Mouse (Mus musculus) ZHBTc4 (cell line): ENCODE measurements at regions not wholly inside any gene's neighbourhood (a gene's known extent, or its start where the extent isn't known, plus 50 kb on each side); places are given as distances from the start of the nearest gene placed in this dataset.
A peak's percentile ranks its signal among the peaks of the same experiment; 100 is the strongest.

Experiments used
- DNase-seq: peaks from one replicate; pipeline ENCODE4 v3.0.0-alpha.2; 2011; ENCODE audit warnings: low read depth, low spot score

- DNase-seq, result no peak
These were observed 76.8 kb upstream of the Crbn start for GRCm38 (mm10) chr6:106876690-106877089.

- no peak for DNase-seq
These were observed 92.2 kb upstream of the Crbn start for GRCm38 (mm10) chr6:106891879-106892638.

DNA sequence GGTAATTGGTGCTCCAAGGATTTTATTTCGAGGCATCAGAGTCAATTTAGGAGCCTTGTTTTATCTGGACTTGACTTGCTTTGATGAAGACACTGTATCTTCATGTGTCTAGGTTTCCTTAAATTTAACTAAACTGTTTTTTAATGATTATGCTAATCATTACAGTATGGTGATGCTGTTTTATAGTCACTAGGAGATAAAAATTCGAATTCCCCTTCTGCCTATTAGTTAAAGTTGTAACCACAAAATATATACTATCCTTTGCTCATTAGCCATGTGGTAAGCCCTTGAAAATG is 92.7 kb upstream of the Crbn start:
- DNase-seq, result no peak

- no peak for DNase-seq
These were observed 104.2 kb upstream of the Crbn start for GRCm38 (mm10) chr6:106903953-106904683.

DNA sequence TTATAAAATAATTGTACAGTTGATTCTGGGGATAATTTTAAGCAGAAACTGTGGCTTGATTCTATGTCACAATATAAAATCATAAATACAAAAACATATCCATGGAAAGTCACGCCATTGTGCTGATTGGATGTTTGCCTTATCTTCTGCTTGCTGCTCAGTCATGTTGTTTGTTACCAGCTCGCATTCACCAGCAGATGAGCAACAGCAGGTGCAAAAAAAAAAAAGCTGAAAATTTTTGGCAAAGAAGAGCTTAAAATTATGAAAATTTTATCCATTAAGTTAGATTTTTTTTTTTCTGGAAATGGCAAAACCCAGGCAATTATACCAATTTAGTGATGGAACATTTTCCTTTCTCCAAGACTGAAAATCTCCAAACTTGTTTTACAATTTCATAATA is 115.2 kb upstream of the Crbn start:
- DNase-seq, result no peak

DNA sequence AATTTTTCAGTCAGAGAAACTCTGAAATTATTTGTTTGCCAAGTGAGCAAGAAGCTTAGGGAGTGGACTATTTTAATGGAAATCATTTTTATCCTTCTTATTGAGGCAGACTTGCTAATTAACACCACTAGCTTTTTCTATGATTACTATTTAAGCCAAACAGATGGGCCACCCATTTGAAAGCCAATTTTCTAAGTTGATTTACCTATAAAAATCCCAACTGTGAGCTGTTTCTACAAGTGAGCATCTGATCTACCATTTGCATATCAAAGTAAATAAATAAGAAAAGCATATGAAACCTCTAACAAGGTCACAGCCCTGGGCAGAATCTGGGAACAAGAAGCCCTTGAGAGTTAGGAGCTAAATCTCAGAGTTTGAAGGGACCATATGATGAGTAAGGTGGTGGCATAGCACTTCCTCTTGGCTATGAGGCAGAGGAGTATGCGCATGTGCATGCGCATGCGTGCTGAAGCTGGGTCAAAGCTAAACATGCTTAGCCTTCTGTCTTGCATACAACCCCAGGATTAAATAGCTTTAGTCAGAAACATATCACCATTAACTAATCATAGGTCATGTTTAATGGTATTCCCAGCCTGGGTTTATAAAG is 116.9 kb upstream of the Crbn start:
- DNase-seq, result no peak

GRCm38 (mm10) chr6:106920951-106921350 is 121.1 kb upstream of the Crbn start:
- no peak for DNase-seq

DNA sequence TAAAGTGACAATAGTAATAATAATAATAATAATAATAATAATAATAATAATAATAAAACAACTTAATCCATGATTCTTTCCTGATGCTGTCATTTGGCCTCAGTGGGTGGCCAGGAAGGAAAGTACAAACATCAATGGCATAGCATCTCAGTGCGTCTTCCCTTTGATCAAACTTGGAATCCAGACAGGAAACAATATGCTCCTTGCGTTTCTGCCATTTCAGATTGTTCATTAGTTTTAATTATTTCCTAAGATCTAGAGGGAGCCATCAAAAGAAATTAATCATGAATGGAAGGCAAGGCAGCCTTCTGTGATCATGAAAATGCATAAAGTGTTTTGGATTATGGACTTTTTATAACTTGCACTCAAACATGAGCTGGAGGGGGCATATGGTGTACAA is 125.6 kb upstream of the Crbn start:
- DNase-seq, result no peak

DNA sequence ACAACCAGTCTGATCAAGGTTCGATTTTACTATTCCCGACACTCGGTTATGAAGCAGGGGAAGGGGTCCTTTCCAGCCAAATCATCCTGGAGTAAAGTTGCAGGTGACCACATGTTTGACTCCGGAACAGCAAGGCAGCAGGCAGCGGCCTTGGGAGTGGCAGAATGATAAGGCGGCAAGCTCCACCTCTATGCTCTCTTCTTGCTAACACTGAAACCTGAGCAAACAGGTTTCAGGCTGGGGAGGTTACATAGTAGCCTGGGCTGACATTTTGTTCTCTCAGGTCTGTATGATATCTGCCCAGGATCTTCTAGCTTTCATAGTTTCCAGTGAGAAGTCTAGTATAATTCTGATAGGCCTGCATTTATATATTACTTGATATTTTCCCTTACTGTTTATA is 133.7 kb upstream of the Crbn start:
- DNase-seq, result no peak

DNA sequence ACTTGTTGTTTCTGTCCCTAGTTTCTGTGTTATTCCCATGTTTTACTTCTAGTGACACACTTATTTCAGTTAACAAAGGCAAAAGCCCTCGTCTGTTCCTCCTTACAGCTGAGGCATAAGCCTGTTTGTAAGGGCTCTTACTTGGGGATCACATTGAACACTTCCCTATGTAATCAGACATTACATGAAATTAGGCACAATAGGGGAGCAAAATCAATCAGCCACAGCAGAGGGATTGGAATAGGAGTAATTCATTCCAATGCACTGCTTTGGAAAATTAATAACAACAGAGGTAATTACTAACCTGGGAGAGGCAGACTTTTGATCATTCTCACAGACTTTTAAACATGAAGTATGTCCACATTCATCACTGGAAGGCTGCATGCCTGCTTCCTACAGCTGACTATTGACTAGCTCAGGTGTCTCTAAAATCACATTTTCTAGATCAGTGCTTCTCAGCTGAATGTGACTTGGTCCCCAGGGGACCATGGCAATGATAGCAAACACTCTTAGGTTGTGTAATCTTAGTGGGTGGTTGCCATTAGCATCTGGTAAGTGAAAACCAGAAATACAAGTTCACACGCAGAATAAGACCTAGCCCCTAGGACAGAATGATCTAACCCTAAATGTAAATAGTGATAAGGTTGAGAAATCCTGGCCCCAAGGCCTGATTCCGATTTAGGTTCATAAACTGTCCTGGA is 146.5 kb upstream of the Crbn start:
- no peak for DNase-seq

GRCm38 (mm10) chr6:106950909-106951308 is 151.0 kb upstream of the Crbn start:
- no peak for DNase-seq

- no peak for DNase-seq
These were observed 161.4 kb upstream of the Crbn start for GRCm38 (mm10) chr6:106961320-106961719.

DNA sequence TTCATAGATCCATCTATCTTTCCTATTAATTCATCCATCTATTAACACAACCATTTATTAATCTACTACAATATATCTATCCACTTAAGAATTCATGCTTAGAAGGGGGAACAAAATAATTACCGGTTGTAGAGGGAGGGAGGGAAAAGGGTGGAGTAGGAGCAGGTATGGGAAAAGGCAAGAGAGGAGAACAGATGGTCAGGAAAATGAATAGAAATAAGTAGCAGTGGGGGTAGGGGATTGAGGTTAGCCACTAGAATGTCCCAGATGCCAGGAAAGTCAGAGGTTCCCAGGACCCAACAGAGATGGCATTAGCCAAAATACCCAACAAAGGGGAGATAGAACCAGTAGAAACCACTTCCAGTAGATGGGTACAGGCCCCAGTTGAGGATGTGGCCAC is 164.5 kb upstream of the Crbn start:
- no peak for DNase-seq

GRCm38 (mm10) chr6:106975439-106975838 is 175.6 kb upstream of the Crbn start:
- DNase-seq, result no peak

DNA sequence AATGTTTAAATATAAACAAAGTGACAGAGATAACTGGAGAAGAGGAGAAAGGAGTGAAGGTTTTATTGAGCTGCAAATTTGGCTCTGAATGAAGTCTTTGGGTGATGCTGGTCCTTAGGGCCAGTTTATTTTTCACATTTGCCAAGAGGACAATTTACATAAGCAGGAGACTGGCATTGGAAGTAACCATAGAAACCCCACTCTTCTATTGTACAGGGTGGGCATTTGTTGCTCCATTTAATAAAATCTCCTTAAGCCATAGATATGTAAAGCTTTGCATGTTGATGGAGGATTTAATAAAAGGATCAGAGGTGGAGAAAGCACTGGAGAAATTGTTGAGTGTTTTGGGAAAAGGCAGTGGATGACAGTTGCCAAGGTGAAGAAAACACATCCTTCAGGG is 178.8 kb upstream of the Crbn start:
- no peak for DNase-seq

- no peak for DNase-seq
These were observed 179.9 kb upstream of the Crbn start for GRCm38 (mm10) chr6:106979755-106980154.

- DNase-seq, result no peak
These were observed 180.3 kb upstream of the Crbn start for GRCm38 (mm10) chr6:106980188-106980587.

DNA sequence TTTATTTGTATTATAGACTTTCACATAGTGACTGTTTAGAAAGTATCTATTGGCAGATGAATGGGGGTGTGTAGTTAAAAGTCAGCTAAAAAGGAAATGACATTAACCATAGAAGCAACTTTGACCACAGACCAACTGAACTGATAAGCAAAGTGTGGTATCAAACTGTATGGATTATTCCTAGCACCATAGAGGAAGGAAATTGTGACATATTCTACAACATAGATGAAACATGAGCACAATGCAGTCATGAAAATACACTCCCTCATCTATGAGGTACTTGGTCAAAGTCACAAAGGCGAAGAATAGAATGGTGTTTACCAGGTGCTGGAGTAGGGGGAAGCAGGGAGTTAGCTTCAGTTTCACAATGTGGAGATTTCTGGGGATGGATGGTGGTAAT is 181.4 kb upstream of the Crbn start:
- DNase-seq, result no peak

GRCm38 (mm10) chr6:106985132-106985801 is 185.4 kb upstream of the Crbn start:
- no peak for DNase-seq

DNA sequence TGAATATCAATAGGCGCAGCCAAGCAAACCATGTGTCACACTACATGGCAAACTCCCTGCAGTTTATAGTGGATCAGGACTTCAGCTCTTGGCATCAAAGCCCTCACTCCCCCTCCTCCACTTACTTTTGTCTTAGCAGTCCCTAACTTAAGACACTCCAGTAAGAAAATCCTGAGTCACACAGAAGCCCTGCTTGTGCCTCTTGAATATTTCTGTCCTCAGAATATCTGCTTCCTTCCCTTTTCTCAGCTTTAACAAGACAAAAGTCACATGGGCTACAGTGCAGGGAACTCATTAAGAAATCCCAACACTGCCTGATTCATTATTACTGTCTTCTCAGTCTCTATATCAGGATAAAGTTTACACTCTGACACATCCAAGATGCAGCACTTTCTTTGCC is 191.7 kb upstream of the Crbn start:
- peak; percentile 59 for DNase-seq

- peak; percentile 18 for DNase-seq
These were observed 204.7 kb upstream of the Crbn start for GRCm38 (mm10) chr6:107004406-107005120.
